Mouse (Mus musculus) stomach, postnatal 0 days (tissue): ENCODE measurements around the gene Btnl9.

Source experiments
- CTCF ChIP-seq: IDR thresholded peaks from 2 replicates; pipeline ENCODE4 v1.5.1; 2016; ENCODE audit warnings: antibody characterized with exemption, low read depth, mild to moderate bottlenecking, moderate library complexity
- EP300 ChIP-seq: optimal IDR thresholded peaks from 2 replicates; pipeline ENCODE3; 2016; ENCODE audit warnings: antibody characterized with exemption

GRCm38 (mm10) chr11:49212577-49212976 lies 25.6 kb upstream of the Btnl9 start:
- TF ChIP-seq CTCF (no peak), EP300 (no peak)
